ENCODE assay signal across 12 mouse cellular contexts in genomic region chr10:44981913-44982312, GRCm38 (mm10).
"Had no signal": no experiment of that assay in that cellular context is flagged by ENCODE, and none has a peak within 500 bp of the region (broad histone marks: within the 10 kb centered on the region; RNA-seq: fewer than 3 reads in every experiment).

No protein-coding gene starts in this region.

- H3K4me1 ChIP-seq: liver, embryonic 13.5 days had no signal

- H3K4me3 ChIP-seq: layer of hippocampus, adult 2 months; left cerebral cortex, adult 2 months; liver, embryonic 13.5 days had no signal

- ATAC-seq: intestine, postnatal 0 days had no signal

- H3K9me3 ChIP-seq: liver, embryonic 13.5 days had no signal

- DNase-seq: kidney, adult 2 months; kidney, postnatal 25 days; layer of hippocampus, postnatal 36 days; liver, embryonic 13.5 days; midbrain, embryonic 14.5 days; thymus, adult 2 months; thymus, postnatal 25 days had no signal

- H3K4me2 ChIP-seq: liver, embryonic 13.5 days; midbrain, embryonic 11.5 days had no signal

- H3K36me3 ChIP-seq: liver, embryonic 13.5 days had no signal

- H3K27ac ChIP-seq: kidney, postnatal 0 days; layer of hippocampus, adult 2 months; left cerebral cortex, adult 2 months; liver, embryonic 13.5 days had no signal

- H3K27me3 ChIP-seq: liver, embryonic 13.5 days had no signal

- H3K9ac ChIP-seq: liver, embryonic 13.5 days had no signal
